Mouse (Mus musculus) erythroblast, embryonic 14.5 days (primary cell): ENCODE measurements around the gene Gsta3.

ENCODE experiments used
- GATA1 ChIP-seq: IDR thresholded peaks from 2 replicates; pipeline ENCODE4 v1.6.1; 2012; ENCODE audit warnings: low read length, inconsistent platforms, mixed read lengths
- TAL1 ChIP-seq: IDR thresholded peaks from 3 replicates; pipeline ENCODE4 v1.6.1; 2012; ENCODE audit warnings: low read length, inconsistent platforms, mixed read lengths

DNA sequence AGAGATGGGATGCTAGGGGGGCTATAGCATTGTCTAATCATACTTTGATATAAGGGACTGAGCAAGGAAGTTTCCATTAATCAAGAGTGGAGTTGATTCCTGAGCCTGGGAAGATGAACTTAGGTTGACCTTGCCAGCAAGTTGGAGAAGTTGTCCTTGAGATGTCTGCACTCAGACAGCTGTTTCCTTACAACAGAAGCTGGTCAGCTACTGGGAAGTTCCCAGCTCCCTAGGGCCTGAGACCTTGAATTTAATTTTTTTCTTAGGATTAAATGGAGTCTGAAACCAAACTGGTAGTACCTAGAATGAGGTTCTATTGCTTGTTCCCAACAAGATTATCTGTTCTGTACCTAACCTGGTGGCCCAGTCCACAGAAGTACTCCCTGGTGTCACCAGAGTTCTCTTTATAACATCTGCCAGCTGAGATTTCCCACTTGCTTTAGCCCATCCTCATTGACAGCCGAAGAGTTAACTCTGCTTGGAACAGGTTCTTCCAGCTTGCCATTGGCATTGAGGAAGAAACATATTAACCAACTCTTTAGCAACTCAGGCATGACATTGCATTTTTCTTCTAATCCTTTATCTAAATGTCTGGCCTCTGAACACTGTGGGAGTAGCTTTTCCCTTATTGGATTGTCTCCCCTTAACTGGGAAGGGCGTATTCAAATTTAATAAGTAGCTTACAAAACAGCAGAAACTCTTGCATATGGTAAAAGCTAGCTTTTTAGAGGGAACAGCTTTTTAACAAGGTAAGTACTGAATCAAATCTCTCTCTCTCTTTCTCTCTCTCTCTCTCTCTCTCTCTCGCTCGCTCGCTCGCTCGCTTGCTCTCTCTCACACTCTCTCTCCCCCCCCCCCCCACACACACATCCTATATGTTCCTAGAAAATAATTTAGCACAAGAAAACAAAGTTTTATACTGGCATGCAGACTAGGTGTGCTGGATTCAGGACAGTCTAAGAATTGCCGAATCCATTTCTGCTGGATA, at the start of gene Gsta3:
- TF ChIP-seq TAL1 (no peak), GATA1 (no peak)
